Mouse (Mus musculus) megakaryocyte, adult 5-6 weeks (primary cell): ENCODE measurements around the gene Sufu. TPM values are rescaled to one million over a fixed set of nuclear protein-coding genes. Genes with fewer than 3 reads are reported as not detected.

ENCODE experiments used
- ATAC-seq: 2 replicates; pipeline ENCODE4 v1.8.0; 2016; ENCODE audit warnings: mild to moderate bottlenecking, inconsistent platforms; ENCODE audit not compliant: poor library complexity, severe bottlenecking
- total RNA-seq, 2 experiments: library from RNA; stranded (forward) in 1 of 2; stranded (reverse) in 1 of 2; fragments of 153-499, 151-499 nt in 1 of 2; fragments of 221-1000, 200-1000 nt in 1 of 2; gene quantifications; 2 replicates each; pipeline versions ENCODE4 v1.2.3 to v1.2.4; 2015 to 2017

Gene Sufu
- total RNA-seq, 2 experiments from 2014 or later, result 3.0 to 6.9 TPM

DNA sequence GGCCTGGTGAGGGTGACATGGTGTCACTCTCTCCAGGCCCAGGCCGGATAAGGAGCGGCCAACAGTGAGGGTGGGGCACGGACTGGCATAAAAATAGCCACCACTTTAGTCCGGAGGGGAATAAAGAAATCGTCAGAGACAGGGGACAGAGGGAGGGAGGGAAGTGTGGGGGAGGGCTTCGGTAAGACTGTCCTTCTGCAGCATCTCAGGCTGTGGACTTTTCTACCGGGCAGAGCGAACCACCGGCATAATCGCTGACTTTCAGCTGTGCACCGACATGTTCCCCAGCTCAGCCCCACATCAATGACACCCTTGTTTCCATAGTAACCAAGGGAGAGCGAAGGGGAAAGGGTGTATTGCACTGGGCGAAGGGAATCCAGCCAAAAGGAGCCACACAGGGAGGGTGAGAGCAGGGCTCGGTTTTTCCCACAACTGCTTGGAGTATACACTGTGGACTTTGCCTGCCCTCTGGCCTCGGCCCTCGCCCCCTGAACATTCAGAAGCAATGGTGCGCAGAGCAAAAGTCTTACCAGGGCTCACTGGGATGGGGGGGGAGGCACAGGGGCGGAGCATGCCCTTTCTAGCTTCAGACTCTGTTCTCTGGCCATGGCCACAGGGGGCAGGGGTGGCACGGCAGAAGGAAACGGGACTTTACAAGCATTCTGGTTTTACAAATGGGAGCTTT is 132.0 kb downstream of the Sufu start:
- ATAC-seq, result peak; percentile 58

DNA sequence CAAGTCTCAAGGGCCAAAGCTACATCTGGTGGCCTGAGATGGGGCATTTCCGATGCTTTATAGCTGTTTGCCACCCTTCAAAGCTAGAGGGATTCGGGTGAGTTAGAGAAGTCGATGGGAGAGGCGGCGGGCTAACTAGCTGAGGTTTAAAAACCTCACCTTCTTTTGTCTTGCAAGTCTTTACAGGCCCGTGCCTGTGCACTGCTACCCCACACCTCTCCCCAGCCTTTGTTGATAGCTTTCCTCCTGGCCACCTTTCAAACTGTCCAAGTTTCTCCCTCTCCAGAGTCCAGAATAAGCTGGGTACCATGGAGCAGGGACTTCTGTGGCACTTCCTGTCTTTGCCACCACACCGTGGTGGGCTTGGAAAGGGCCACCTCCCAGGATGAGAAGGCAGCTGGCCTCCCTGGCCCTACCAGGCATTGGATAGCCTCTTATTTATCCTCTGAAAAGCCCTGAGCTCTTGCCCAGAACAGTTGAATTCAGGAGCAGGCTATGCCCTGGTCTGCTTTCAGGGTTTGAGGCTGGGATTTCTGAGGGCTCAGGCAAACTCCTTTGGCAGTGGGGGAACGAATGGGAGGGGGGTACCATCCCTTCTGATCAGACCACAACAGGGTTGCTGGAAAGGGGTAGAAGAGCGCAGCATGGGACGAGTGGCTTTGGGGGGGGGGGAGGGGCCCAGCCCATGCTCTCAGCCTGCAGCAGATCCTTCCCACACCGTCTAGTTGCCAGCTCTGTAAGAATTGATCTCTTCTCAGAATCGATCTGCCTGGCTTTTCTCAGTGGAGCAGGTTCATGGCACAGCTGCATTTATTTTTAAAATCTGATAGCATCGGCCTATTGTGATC is 133.1 kb downstream of the Sufu start:
- no peak for ATAC-seq

- ATAC-seq, result no peak
Measured at GRCm38 (mm10) chr19:46530449-46530990, 133.8 kb downstream of the Sufu start.

DNA sequence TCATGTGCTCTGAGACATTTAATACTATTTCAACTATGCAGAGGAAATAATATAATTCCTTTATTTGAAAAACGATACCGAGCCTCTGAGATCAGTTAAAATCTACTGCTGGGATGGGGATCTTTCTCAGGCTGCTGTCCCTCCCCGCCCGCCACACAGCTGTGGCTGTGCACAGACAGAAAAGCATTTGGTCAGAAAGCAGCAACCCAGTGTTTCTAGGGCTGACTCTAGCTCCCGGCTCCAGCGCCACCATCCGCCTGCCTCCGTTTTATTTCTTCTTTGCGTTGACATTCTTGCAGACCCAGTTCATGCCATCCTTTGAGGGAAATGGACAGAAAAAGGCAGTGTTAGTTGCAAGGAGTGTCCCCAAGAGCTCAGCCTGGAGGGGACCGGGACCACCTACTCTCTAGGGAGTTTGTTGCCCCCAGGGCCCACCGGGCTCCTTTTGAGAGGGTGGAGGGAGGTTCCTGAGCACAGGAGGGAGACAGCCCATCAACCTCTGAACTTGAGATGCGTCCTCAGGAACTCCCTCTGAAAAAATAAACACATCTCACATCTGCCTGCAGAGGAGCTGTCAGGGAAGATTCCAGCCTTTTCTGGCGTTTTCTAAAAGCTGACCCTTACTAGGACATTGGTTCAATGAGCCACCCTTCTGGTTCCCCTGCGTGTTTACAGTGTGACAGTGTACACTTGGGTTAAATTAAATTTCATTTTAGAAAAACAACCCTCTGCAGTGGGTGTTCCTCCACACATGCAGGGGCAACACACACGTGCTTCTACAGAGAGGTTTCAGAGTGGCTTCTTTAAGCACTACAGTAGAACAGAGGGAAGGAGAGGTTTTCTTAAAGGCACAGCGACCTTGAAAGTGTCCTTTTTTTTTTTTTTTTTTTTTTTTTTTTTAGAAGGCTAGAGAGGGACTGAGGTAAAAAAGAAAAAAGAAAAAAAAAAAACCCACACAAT is 134.7 kb downstream of the Sufu start:
- no peak for ATAC-seq

- ATAC-seq, result no peak
Measured at GRCm38 (mm10) chr19:46532031-46532688, 135.5 kb downstream of the Sufu start.

DNA sequence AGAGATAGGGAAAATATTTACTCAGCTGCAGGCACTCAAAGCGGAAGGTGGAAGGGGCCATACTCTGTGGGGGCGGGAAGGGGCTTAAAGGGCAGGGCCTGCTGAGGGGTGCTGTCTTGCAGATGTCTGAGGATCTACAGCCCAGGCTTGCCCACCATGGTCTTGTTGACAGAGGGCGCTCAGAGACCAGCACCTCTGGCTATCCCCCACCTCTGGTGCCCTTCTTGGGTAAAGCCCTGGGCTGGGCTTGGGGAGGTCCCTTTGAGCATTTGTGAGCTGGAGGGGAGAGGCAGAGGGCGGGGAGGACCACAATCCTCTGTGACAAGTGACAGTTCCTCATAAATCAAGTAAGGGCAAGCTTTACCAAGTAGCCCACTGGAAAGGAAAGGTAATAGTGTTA is 136.4 kb downstream of the Sufu start:
- ATAC-seq, result no peak

DNA sequence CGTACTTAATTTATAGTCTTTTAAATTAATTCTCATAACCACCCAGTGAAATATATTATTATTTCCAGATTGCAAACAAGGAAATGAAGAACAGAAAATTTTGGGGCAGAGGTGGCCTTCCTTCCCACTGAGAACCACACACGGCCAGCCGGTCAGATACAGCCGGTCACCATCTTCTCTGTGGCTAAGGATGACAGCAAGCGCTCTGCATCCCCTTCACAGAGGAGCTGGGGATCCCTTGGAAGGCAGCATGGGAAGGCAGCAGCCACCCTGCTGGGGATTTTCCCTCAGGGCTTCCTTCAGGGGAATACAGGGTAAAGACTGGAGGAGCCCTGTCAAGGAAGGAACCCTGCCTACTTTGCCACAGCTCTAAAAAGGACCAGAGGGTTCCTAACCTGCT is 136.8 kb downstream of the Sufu start:
- no peak for ATAC-seq

DNA sequence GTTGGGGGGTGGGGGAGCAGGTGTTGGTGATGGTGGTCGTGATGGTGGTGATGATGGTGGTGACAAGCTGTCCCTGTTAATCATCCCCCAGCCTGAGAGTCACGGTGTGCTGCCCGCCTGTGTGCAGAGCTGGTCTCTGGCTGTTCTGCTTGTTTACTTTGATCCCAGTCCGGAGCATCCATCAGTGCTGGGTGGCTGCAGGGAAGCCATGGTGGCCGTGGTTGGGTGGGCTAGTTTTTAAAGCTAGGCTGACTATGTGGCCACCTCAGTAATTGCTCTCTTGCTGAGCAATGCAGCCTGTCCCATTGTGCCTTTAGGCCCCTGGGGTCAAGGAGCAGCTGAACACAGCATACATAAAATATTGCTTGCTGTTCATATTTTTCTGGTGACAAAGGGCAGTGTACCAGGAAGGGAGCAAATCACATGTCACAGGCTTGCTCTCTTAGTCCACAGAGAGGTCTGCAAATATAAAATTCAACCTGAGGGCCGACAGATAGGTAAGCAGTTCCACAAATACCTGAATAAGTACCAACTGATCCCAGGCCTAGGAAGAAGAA is 137.9 kb downstream of the Sufu start:
- ATAC-seq, result no peak

- no peak for ATAC-seq
Measured at GRCm38 (mm10) chr19:46537357-46537756, 140.7 kb downstream of the Sufu start.

DNA sequence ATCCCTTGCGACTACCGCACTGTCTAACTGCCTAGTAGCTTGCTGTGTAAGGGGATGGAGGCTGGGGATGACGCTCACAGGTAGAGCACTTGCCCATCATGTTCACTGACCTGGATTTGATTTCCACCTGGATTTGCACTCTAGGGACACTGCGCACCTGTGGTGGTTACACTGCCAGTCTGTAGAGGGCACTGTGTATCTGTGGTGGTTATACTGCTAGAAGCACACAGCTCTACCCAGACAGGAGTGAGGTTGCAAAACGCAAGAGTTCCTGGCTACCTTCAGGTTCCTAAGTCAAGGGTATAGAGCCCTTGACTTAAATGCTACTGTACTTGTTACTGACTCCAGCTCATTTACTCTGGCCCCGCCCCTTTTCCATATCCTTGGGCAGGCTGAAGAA is 141.5 kb downstream of the Sufu start:
- no peak for ATAC-seq

Other genes with a start within 250 kb of the Sufu start
- gene Pitx3, start 248.6 kb upstream of the Sufu start, total RNA-seq (2015), result not detected in 2 replicates
- not detected in 2 replicates for gene Pitx3, start 248.6 kb upstream of the Sufu start, total RNA-seq (2017)
- 28.2 and 36.0 TPM in 2 replicates for gene Gbf1, start 244.4 kb upstream of the Sufu start, total RNA-seq (2015)
- 27.0 and 38.8 TPM in 2 replicates for gene Gbf1, start 244.4 kb upstream of the Sufu start, total RNA-seq (2017)
- gene Nfkb2, start 92.6 kb upstream of the Sufu start, total RNA-seq (2015), result 8.1 and 10.0 TPM in 2 replicates
- 14.6 and 20.3 TPM in 2 replicates for gene Nfkb2, start 92.6 kb upstream of the Sufu start, total RNA-seq (2017)
- gene Psd, start 69.7 kb upstream of the Sufu start, total RNA-seq (2015), result 0.11 and 0.36 TPM in 2 replicates
- gene Psd, start 69.7 kb upstream of the Sufu start, total RNA-seq (2017), result not detected in 2 replicates
- gene Fbxl15, start 68.7 kb upstream of the Sufu start, total RNA-seq (2015), result 1.9 and 2.1 TPM in 2 replicates
- gene Fbxl15, start 68.7 kb upstream of the Sufu start, total RNA-seq (2017), result 1.3 and 1.8 TPM in 2 replicates
- gene Cuedc2, start 58.2 kb upstream of the Sufu start, total RNA-seq (2015), result 31.3 and 33.1 TPM in 2 replicates
- 108 and 114 TPM in 2 replicates for gene Cuedc2, start 58.2 kb upstream of the Sufu start, total RNA-seq (2017)
- gene Mfsd13a, start 55.8 kb upstream of the Sufu start, total RNA-seq (2015), result 17.2 and 18.1 TPM in 2 replicates
- gene Mfsd13a, start 55.8 kb upstream of the Sufu start, total RNA-seq (2017), result 8.1 and 11.7 TPM in 2 replicates
- 0.18 TPM in 1 of 2 replicates, not detected in the other for gene 2310034G01Rik, start 46.6 kb upstream of the Sufu start, total RNA-seq (2015)
- gene 2310034G01Rik, start 46.6 kb upstream of the Sufu start, total RNA-seq (2017), result 0.48 and 0.53 TPM in 2 replicates
- gene Actr1a, start 1.1 kb upstream of the Sufu start, total RNA-seq (2015), result 52.7 and 59.6 TPM in 2 replicates
- gene Actr1a, start 1.1 kb upstream of the Sufu start, total RNA-seq (2017), result 98.0 and 106 TPM in 2 replicates
- 14.1 and 18.2 TPM in 2 replicates for gene Trim8, start 104.8 kb downstream of the Sufu start, total RNA-seq (2015)
- gene Trim8, start 104.8 kb downstream of the Sufu start, total RNA-seq (2017), result 18.0 and 20.1 TPM in 2 replicates
- 13.5 and 15.7 TPM in 2 replicates for gene Arl3, start 176.3 kb downstream of the Sufu start, total RNA-seq (2015)
- 13.2 and 21.6 TPM in 2 replicates for gene Arl3, start 176.3 kb downstream of the Sufu start, total RNA-seq (2017)
- 5.2 and 6.6 TPM in 2 replicates for gene Sfxn2, start 176.5 kb downstream of the Sufu start, total RNA-seq (2015)
- 7.7 and 9.6 TPM in 2 replicates for gene Sfxn2, start 176.5 kb downstream of the Sufu start, total RNA-seq (2017)
- 23.4 and 23.8 TPM in 2 replicates for gene Wbp1l, start 202.2 kb downstream of the Sufu start, total RNA-seq (2015)
- 36.9 and 39.8 TPM in 2 replicates for gene Wbp1l, start 202.2 kb downstream of the Sufu start, total RNA-seq (2017)